Mouse (Mus musculus): Measurements from ENCODE around the gene Ocm. TPM values are rescaled to one million over a fixed set of nuclear protein-coding genes. Genes with fewer than 3 reads are reported as not detected.

Ocm gene
- polyA plus RNA-seq, 1 experiment from 2014 or later: not detected

- Histone ChIP-seq H3K36me3 (ENCODE audit: control insufficient read depth, insufficient read depth, low read length) (no peaks in the 10 kb centered on the region), H3K4me2 (ENCODE audit: low read depth, low read length) (no peak overlapping the region), H3K9me3 (ENCODE audit: control insufficient read depth, low read length) (no peaks in the 10 kb centered on the region), H3K27me3 (ENCODE audit: control insufficient read depth, insufficient read depth, low read length) (no peaks in the 10 kb centered on the region), H3K4me3 (ENCODE audit: low read depth, low read length) (no peak overlapping the region), H3K27ac (ENCODE audit: low read depth, low read length) (no peak overlapping the region), H3K4me1 (ENCODE audit: control insufficient read depth, insufficient read depth, low read length) (no peaks in the 10 kb centered on the region), H3K9ac (replicated peaks; ENCODE audit: low read depth, low read length) (no peak overlapping the region)
- WGBS: 58% methylated on average over 13 of the region's 13 CpGs
- no peak for ATAC-seq (ENCODE audit: low read depth)
These were observed 20.9 kb upstream of the Ocm start for GRCm38 (mm10) chr5:144047324-144047723.

- Histone ChIP-seq H3K27ac (ENCODE audit: low read depth, low read length) (no peak overlapping the region), H3K4me3 (ENCODE audit: low read depth, low read length) (no peak overlapping the region), H3K27me3 (ENCODE audit: control insufficient read depth, insufficient read depth, low read length) (no peaks in the 10 kb centered on the region), H3K36me3 (ENCODE audit: control insufficient read depth, insufficient read depth, low read length) (no peaks in the 10 kb centered on the region), H3K9me3 (ENCODE audit: control insufficient read depth, low read length) (no peaks in the 10 kb centered on the region), H3K4me1 (ENCODE audit: control insufficient read depth, insufficient read depth, low read length) (no peaks in the 10 kb centered on the region), H3K4me2 (ENCODE audit: low read depth, low read length) (no peak overlapping the region), H3K9ac (replicated peaks; ENCODE audit: low read depth, low read length) (no peak overlapping the region)
- 92% methylated on average over 11 of the region's 11 CpGs for WGBS
- no peak for ATAC-seq (ENCODE audit: low read depth)
These were observed 16.7 kb upstream of the Ocm start for GRCm38 (mm10) chr5:144043166-144043565.

- Histone ChIP-seq H3K4me2 (ENCODE audit: low read depth, low read length) (no peak overlapping the region), H3K4me3 (ENCODE audit: low read depth, low read length) (no peak overlapping the region), H3K36me3 (ENCODE audit: control insufficient read depth, insufficient read depth, low read length) (no peaks in the 10 kb centered on the region), H3K9ac (replicated peaks; ENCODE audit: low read depth, low read length) (no peak overlapping the region), H3K27me3 (ENCODE audit: control insufficient read depth, insufficient read depth, low read length) (no peaks in the 10 kb centered on the region), H3K27ac (ENCODE audit: low read depth, low read length) (no peak overlapping the region), H3K4me1 (ENCODE audit: control insufficient read depth, insufficient read depth, low read length) (no peaks in the 10 kb centered on the region), H3K9me3 (ENCODE audit: control insufficient read depth, low read length) (no peaks in the 10 kb centered on the region)
- 44% methylated on average over 11 of the region's 11 CpGs for WGBS
- no peak for ATAC-seq (ENCODE audit: low read depth)
These were observed 14.4 kb upstream of the Ocm start for GRCm38 (mm10) chr5:144040720-144041364.

GRCm38 (mm10) chr5:144039886-144040285, 13.4 kb upstream of the Ocm start:
- no peak for ATAC-seq (ENCODE audit: low read depth)
- 94% methylated on average over 5 of the region's 5 CpGs for WGBS
- no peak overlapping the region for H3K27ac ChIP-seq (ENCODE audit: low read depth, low read length)
- H3K4me2 ChIP-seq (ENCODE audit: low read depth, low read length): no peak overlapping the region
- H3K27me3 ChIP-seq (ENCODE audit: control insufficient read depth, insufficient read depth, low read length): no peaks in the 10 kb centered on the region
- no peaks in the 10 kb centered on the region for H3K9me3 ChIP-seq (ENCODE audit: control insufficient read depth, low read length)
- H3K36me3 ChIP-seq (ENCODE audit: control insufficient read depth, insufficient read depth, low read length): no peaks in the 10 kb centered on the region
- no peak overlapping the region for H3K4me3 ChIP-seq (ENCODE audit: low read depth, low read length)
- H3K4me1 ChIP-seq (ENCODE audit: control insufficient read depth, insufficient read depth, low read length): no peaks in the 10 kb centered on the region
- H3K9ac ChIP-seq (replicated peaks; ENCODE audit: low read depth, low read length): no peak overlapping the region

- no peak for ATAC-seq (ENCODE audit: low read depth)
- no peaks in the 10 kb centered on the region for H3K4me1 ChIP-seq (ENCODE audit: control insufficient read depth, insufficient read depth, low read length)
- H3K9ac ChIP-seq (replicated peaks; ENCODE audit: low read depth, low read length): no peak overlapping the region
- no peak overlapping the region for H3K4me3 ChIP-seq (ENCODE audit: low read depth, low read length)
- WGBS: 86% methylated on average over 9 of the region's 9 CpGs
- no peaks in the 10 kb centered on the region for H3K36me3 ChIP-seq (ENCODE audit: control insufficient read depth, insufficient read depth, low read length)
- H3K9me3 ChIP-seq (ENCODE audit: control insufficient read depth, low read length): no peaks in the 10 kb centered on the region
- no peak overlapping the region for H3K4me2 ChIP-seq (ENCODE audit: low read depth, low read length)
- no peaks in the 10 kb centered on the region for H3K27me3 ChIP-seq (ENCODE audit: control insufficient read depth, insufficient read depth, low read length)
- H3K27ac ChIP-seq (ENCODE audit: low read depth, low read length): no peak overlapping the region
These were observed 12.7 kb upstream of the Ocm start for GRCm38 (mm10) chr5:144039156-144039675.

GRCm38 (mm10) chr5:144036952-144037351, 10.5 kb upstream of the Ocm start:
- Histone ChIP-seq H3K4me3 (ENCODE audit: low read depth, low read length) (no peak overlapping the region), H3K36me3 (ENCODE audit: control insufficient read depth, insufficient read depth, low read length) (no peaks in the 10 kb centered on the region), H3K4me1 (ENCODE audit: control insufficient read depth, insufficient read depth, low read length) (no peaks in the 10 kb centered on the region), H3K9ac (replicated peaks; ENCODE audit: low read depth, low read length) (no peak overlapping the region), H3K9me3 (ENCODE audit: control insufficient read depth, low read length) (no peaks in the 10 kb centered on the region), H3K27ac (ENCODE audit: low read depth, low read length) (no peak overlapping the region), H3K4me2 (ENCODE audit: low read depth, low read length) (no peak overlapping the region), H3K27me3 (ENCODE audit: control insufficient read depth, insufficient read depth, low read length) (no peaks in the 10 kb centered on the region)
- 68% methylated on average over 17 of the region's 17 CpGs for WGBS
- ATAC-seq (ENCODE audit: low read depth): no peak

GRCm38 (mm10) chr5:144034567-144034966, 8.1 kb upstream of the Ocm start:
- Histone ChIP-seq H3K27ac (ENCODE audit: low read depth, low read length) (no peak overlapping the region), H3K4me2 (ENCODE audit: low read depth, low read length) (no peak overlapping the region), H3K36me3 (ENCODE audit: control insufficient read depth, insufficient read depth, low read length) (no peaks in the 10 kb centered on the region), H3K4me3 (ENCODE audit: low read depth, low read length) (no peak overlapping the region), H3K4me1 (ENCODE audit: control insufficient read depth, insufficient read depth, low read length) (no peaks in the 10 kb centered on the region), H3K9ac (replicated peaks; ENCODE audit: low read depth, low read length) (no peak overlapping the region), H3K9me3 (ENCODE audit: control insufficient read depth, low read length) (no peaks in the 10 kb centered on the region), H3K27me3 (ENCODE audit: control insufficient read depth, insufficient read depth, low read length) (no peaks in the 10 kb centered on the region)
- WGBS: 86% methylated on average over 7 of the region's 7 CpGs
- ATAC-seq (ENCODE audit: low read depth): no peak

GRCm38 (mm10) chr5:144032491-144032890, 6.0 kb upstream of the Ocm start:
- Histone ChIP-seq H3K9me3 (ENCODE audit: control insufficient read depth, low read length) (no peaks in the 10 kb centered on the region), H3K4me2 (ENCODE audit: low read depth, low read length) (no peak overlapping the region), H3K4me1 (ENCODE audit: control insufficient read depth, insufficient read depth, low read length) (no peaks in the 10 kb centered on the region), H3K4me3 (ENCODE audit: low read depth, low read length) (no peak overlapping the region), H3K27me3 (ENCODE audit: control insufficient read depth, insufficient read depth, low read length) (no peaks in the 10 kb centered on the region), H3K36me3 (ENCODE audit: control insufficient read depth, insufficient read depth, low read length) (no peaks in the 10 kb centered on the region), H3K9ac (replicated peaks; ENCODE audit: low read depth, low read length) (no peak overlapping the region), H3K27ac (ENCODE audit: low read depth, low read length) (no peak overlapping the region)
- WGBS: 97% methylated on average over 7 of the region's 7 CpGs
- no peak for ATAC-seq (ENCODE audit: low read depth)

- Histone ChIP-seq H3K27me3 (ENCODE audit: control insufficient read depth, insufficient read depth, low read length) (no peaks in the 10 kb centered on the region), H3K9me3 (ENCODE audit: control insufficient read depth, low read length) (no peaks in the 10 kb centered on the region), H3K36me3 (ENCODE audit: control insufficient read depth, insufficient read depth, low read length) (peaks cover 17% of the 10 kb centered on the region), H3K4me3 (ENCODE audit: low read depth, low read length) (no peak overlapping the region), H3K4me1 (ENCODE audit: control insufficient read depth, insufficient read depth, low read length) (no peaks in the 10 kb centered on the region), H3K27ac (ENCODE audit: low read depth, low read length) (no peak overlapping the region), H3K9ac (replicated peaks; ENCODE audit: low read depth, low read length) (no peak overlapping the region), H3K4me2 (ENCODE audit: low read depth, low read length) (no peak overlapping the region)
- 94% methylated on average over 9 of the region's 9 CpGs for WGBS
- no peak for ATAC-seq (ENCODE audit: low read depth)
These were observed 10.6 kb downstream of the Ocm start for GRCm38 (mm10) chr5:144015845-144016244.
